Mouse (Mus musculus) neural tube, embryonic 12.5 days (tissue): ENCODE measurements around the gene Fcna. TPM values are rescaled to one million over a fixed set of nuclear protein-coding genes. Genes with fewer than 3 reads are reported as not detected.

Source experiments
- ATAC-seq: fragments of 200-750 bp; cut with Nextera tagmentation; 2 replicates; pipeline ENCODE4 v1.8.0; 2017; ENCODE audit warnings: low read depth, mild to moderate bottlenecking, moderate TSS enrichment, moderate library complexity; ENCODE audit not compliant: low FRiP score
- H3K27ac ChIP-seq: fragments of 300-500 bp; sonication (generic); 2 replicates; pipeline ENCODE4 v1.5.1; 2016
- H3K27me3 ChIP-seq: fragments of 300-500 bp; sonication (generic); replicated peaks from 2 replicates; pipeline ENCODE4 v1.6.1; 2016; ENCODE audit warnings: mild to moderate bottlenecking
- H3K36me3 ChIP-seq: fragments of 300-500 bp; sonication (generic); 2 replicates; pipeline ENCODE4 v1.6.1; 2016; ENCODE audit warnings: mild to moderate bottlenecking
- H3K4me1 ChIP-seq: fragments of 300-500 bp; sonication (generic); 2 replicates; pipeline ENCODE4 v1.6.1; 2016
- H3K4me2 ChIP-seq: fragments of 300-500 bp; sonication (generic); replicated peaks from 2 replicates; pipeline ENCODE4 v1.6.1; 2016; ENCODE audit warnings: mild to moderate bottlenecking
- H3K4me3 ChIP-seq: fragments of 300-500 bp; sonication (generic); 2 replicates; pipeline ENCODE4 v1.5.1; 2016
- H3K9ac ChIP-seq: fragments of 300-500 bp; sonication (generic); 2 replicates; pipeline ENCODE4 v1.6.1; 2016; ENCODE audit warnings: mild to moderate bottlenecking
- H3K9me3 ChIP-seq: fragments of 300-500 bp; sonication (generic); 2 replicates; pipeline ENCODE4 v1.6.1; 2016; ENCODE audit warnings: mild to moderate bottlenecking
- WGBS: fragments of 180-500 bp; shearing (Covaris S2); methylation state at CpG from one replicate; pipeline ENCODE4 v1.1.7; 2016; 5-methylcytosine and 5-hydroxymethylcytosine counted together
- polyA plus RNA-seq: library from polyadenylated mRNA; unstranded; fragments of >200 nt; fragmentation: Nextera tagmentation; extraction: Ambion mirVana; gene quantifications from 2 replicates; pipeline ENCODE4 v1.2.1, GENCODE M21; 2016

The Fcna gene
- 1.2 and 1.3 TPM in 2 replicates for polyA plus RNA-seq

DNA sequence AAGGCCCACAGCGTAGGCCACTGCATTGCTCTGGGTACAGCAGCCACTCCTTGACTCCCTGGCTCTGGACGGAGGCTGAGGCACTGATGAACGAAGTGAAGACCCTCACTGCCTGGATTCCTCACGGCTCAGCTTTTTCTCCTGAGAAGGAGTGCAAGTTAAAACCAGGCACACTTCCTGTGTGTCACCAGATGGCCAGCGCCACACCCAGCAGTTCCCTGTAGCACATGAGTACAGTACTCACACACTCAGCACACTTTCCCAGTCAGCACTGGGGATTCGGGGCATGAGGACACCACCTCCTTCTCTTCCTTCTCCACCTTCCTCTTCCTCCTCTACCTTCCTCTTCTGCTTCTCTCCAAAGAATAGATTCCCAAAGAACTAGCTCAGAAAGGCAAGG, at the start of gene Fcna:
TSS of gene Fcna (minus strand) at position 220 of the 400 bp plus-strand sequence.
- no peak within 1 kb of the TSS for H3K27ac ChIP-seq
- H3K9me3 ChIP-seq, result no peaks in the 10 kb centered on the region
- H3K4me3 ChIP-seq, result no peak within 1 kb of the TSS
- WGBS, result 84% methylated on average over 6 of the region's 6 CpGs
- H3K36me3 ChIP-seq, result no peaks in the 10 kb centered on the region
- no peaks in the 10 kb centered on the region for H3K27me3 ChIP-seq
- no peak within 1 kb of the TSS for H3K4me2 ChIP-seq
- ATAC-seq, result no peak
- no peaks in the 10 kb centered on the region for H3K4me1 ChIP-seq
- H3K9ac ChIP-seq, result no peak within 1 kb of the TSS

- ATAC-seq, result no peak
- Histone ChIP-seq H3K4me3 (no peak within 1 kb of the TSS), H3K27me3 (no peaks in the 10 kb centered on the region), H3K9me3 (no peaks in the 10 kb centered on the region), H3K27ac (no peak within 1 kb of the TSS), H3K4me1 (no peaks in the 10 kb centered on the region), H3K9ac (no peak within 1 kb of the TSS), H3K36me3 (no peaks in the 10 kb centered on the region), H3K4me2 (no peak within 1 kb of the TSS)
- WGBS, result 90% methylated on average over 3 of the region's 3 CpGs
Observed at GRCm38 (mm10) chr2:25676486-25676885, 48.7 kb upstream of the Fcna start, which contains the start of gene Lcn6. Gene Lcn6, plus strand, starts transcription at chr2:25676786.

DNA sequence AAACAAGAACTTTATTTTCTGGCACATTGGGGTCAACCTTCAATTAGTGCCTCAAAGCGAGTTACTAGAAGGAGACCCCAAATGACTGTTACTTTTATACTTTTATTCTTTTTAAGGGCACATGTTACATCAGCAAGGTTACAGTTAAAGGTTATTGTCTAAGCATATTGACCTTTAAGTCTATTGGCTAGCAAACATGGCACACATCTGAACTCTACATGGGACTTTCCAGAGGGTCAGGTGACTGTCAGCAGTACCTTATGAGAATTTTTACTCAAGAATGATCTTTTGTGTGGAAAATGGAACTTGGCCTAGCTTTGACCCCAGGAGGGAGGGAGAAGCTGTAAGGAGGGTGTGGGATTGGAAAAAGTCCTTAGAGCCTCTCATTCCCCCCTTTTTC, 38.7 kb upstream of the Fcna start:
- Histone ChIP-seq H3K27ac (no peak overlapping the region), H3K9me3 (no peaks in the 10 kb centered on the region), H3K4me2 (no peak overlapping the region), H3K27me3 (no peaks in the 10 kb centered on the region), H3K4me3 (no peak overlapping the region), H3K36me3 (no peaks in the 10 kb centered on the region), H3K9ac (no peak overlapping the region), H3K4me1 (no peaks in the 10 kb centered on the region)
- WGBS, result 74% methylated on average over 1 of the region's 1 CpGs
- ATAC-seq, result no peak

DNA sequence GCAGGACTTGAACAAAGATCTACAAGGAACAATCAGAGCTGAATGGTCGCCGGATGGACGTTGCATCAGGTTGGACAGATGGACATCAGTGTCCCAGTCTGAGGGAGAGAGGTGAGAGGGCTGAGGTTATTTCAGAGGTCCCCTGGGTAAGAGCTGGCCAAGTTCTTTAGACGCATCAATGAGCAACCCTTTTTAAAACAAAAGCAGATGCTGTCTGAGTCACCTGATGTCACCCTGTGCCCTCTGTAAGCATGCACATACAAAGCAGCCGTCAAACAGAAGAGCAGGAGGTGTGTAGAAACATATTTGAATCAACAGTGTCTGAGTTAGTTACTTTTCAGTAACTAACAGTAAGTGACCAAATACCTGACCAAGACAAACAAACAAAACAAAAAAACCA, 36.3 kb upstream of the Fcna start:
- Histone ChIP-seq H3K4me2 (no peak overlapping the region), H3K4me1 (no peaks in the 10 kb centered on the region), H3K36me3 (no peaks in the 10 kb centered on the region), H3K9me3 (no peaks in the 10 kb centered on the region), H3K4me3 (no peak overlapping the region), H3K27ac (no peak overlapping the region), H3K27me3 (no peaks in the 10 kb centered on the region), H3K9ac (no peak overlapping the region)
- no peak for ATAC-seq
- WGBS, result 84% methylated on average over 5 of the region's 5 CpGs

- Histone ChIP-seq H3K27me3 (no peaks in the 10 kb centered on the region), H3K9ac (no peak overlapping the region), H3K4me2 (no peak overlapping the region), H3K27ac (no peak overlapping the region), H3K4me3 (no peak overlapping the region), H3K9me3 (no peaks in the 10 kb centered on the region), H3K36me3 (no peaks in the 10 kb centered on the region), H3K4me1 (no peaks in the 10 kb centered on the region)
- no peak for ATAC-seq
- WGBS, result 76% methylated on average over 1 of the region's 1 CpGs
Observed at GRCm38 (mm10) chr2:25663511-25663910, 35.7 kb upstream of the Fcna start.

GRCm38 (mm10) chr2:25661245-25661970, 33.6 kb upstream of the Fcna start:
- Histone ChIP-seq H3K4me2 (no peak overlapping the region), H3K9me3 (no peaks in the 10 kb centered on the region), H3K27ac (no peak overlapping the region), H3K27me3 (no peaks in the 10 kb centered on the region), H3K4me3 (no peak overlapping the region), H3K4me1 (no peaks in the 10 kb centered on the region), H3K9ac (no peak overlapping the region), H3K36me3 (no peaks in the 10 kb centered on the region)
- WGBS, result 82% methylated on average over 6 of the region's 6 CpGs
- ATAC-seq, result no peak

DNA sequence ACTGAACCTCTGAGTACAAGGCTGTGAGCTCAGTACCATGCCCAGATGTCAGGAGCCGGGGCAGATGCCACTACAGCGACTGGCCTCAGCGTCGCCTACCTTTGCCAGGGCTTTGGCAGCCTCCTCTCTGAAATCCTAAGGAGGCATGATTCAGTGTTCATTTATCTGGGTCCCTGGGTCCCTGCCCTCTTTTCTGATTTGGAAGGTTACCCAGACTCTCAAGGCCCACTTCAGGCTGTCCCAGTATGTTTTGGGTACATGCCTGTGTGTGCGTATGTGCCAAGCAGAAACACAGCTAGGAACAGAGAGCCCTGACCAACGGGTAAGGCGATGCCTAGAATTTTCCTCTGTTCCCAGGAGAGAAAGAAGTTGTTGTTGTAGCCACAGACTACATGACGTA, 32.4 kb upstream of the Fcna start:
- no peak overlapping the region for H3K9ac ChIP-seq
- H3K4me2 ChIP-seq, result no peak overlapping the region
- WGBS, result 83% methylated on average over 8 of the region's 8 CpGs
- H3K36me3 ChIP-seq, result no peaks in the 10 kb centered on the region
- no peaks in the 10 kb centered on the region for H3K4me1 ChIP-seq
- no peaks in the 10 kb centered on the region for H3K27me3 ChIP-seq
- no peak overlapping the region for H3K4me3 ChIP-seq
- no peak overlapping the region for H3K27ac ChIP-seq
- no peak for ATAC-seq
- no peaks in the 10 kb centered on the region for H3K9me3 ChIP-seq

DNA sequence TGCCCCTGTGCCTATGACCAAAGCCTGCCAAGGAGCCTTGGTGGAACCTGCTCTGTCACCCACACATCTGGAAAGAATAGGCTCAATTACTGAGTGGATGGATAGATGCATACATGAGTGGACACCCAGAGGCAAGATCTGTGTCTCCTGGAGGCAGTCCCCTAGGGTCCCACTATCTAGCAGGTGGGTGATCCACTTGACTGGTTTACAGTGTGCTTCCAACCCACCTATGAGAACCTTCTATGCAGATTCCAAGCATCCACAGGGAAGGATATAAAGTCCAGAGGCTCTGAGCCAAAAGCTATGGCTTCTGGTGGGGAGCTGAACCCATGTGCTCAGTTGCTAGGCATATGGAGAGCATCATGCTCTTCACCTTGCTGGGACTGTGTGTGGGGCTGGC, 29.8 kb upstream of the Fcna start, which contains the start of gene Lcn5:
TSS of gene Lcn5 (plus strand) at position 301 of the 400 bp plus-strand sequence.
- H3K27me3 ChIP-seq, result no peaks in the 10 kb centered on the region
- no peaks in the 10 kb centered on the region for H3K36me3 ChIP-seq
- no peaks in the 10 kb centered on the region for H3K9me3 ChIP-seq
- H3K4me2 ChIP-seq, result no peak within 1 kb of the TSS
- H3K4me1 ChIP-seq, result no peaks in the 10 kb centered on the region
- no peak within 1 kb of the TSS for H3K27ac ChIP-seq
- no peak within 1 kb of the TSS for H3K4me3 ChIP-seq
- no peak for ATAC-seq
- H3K9ac ChIP-seq, result no peak within 1 kb of the TSS

- Histone ChIP-seq H3K4me2 (no peak overlapping the region), H3K27ac (no peak overlapping the region), H3K4me1 (no peaks in the 10 kb centered on the region), H3K36me3 (no peaks in the 10 kb centered on the region), H3K4me3 (no peak overlapping the region), H3K9me3 (no peaks in the 10 kb centered on the region), H3K27me3 (no peaks in the 10 kb centered on the region), H3K9ac (no peak overlapping the region)
- ATAC-seq, result no peak
- WGBS, result 85% methylated on average over 4 of the region's 4 CpGs
Observed at GRCm38 (mm10) chr2:25657246-25657645, 29.4 kb upstream of the Fcna start.

GRCm38 (mm10) chr2:25656691-25657090, 28.9 kb upstream of the Fcna start:
- no peaks in the 10 kb centered on the region for H3K36me3 ChIP-seq
- WGBS, result 85% methylated on average over 4 of the region's 4 CpGs
- no peaks in the 10 kb centered on the region for H3K4me1 ChIP-seq
- no peak overlapping the region for H3K9ac ChIP-seq
- ATAC-seq, result no peak
- H3K4me2 ChIP-seq, result no peak overlapping the region
- H3K4me3 ChIP-seq, result no peak overlapping the region
- H3K9me3 ChIP-seq, result no peaks in the 10 kb centered on the region
- no peaks in the 10 kb centered on the region for H3K27me3 ChIP-seq
- no peak overlapping the region for H3K27ac ChIP-seq

GRCm38 (mm10) chr2:25654502-25654901, 26.7 kb upstream of the Fcna start:
- Histone ChIP-seq H3K4me3 (no peak overlapping the region), H3K9ac (no peak overlapping the region), H3K4me1 (no peaks in the 10 kb centered on the region), H3K27me3 (no peaks in the 10 kb centered on the region), H3K27ac (no peak overlapping the region), H3K9me3 (no peaks in the 10 kb centered on the region), H3K4me2 (no peak overlapping the region), H3K36me3 (no peaks in the 10 kb centered on the region)
- WGBS, result 58% methylated on average over 1 of the region's 1 CpGs
- no peak for ATAC-seq

- Histone ChIP-seq H3K27ac (no peak within 1 kb of the TSS), H3K9me3 (no peaks in the 10 kb centered on the region), H3K36me3 (no peaks in the 10 kb centered on the region), H3K4me2 (no peak within 1 kb of the TSS), H3K4me3 (no peak within 1 kb of the TSS), H3K27me3 (no peaks in the 10 kb centered on the region), H3K9ac (no peak within 1 kb of the TSS), H3K4me1 (no peaks in the 10 kb centered on the region)
- whole genome bisulfite sequencing, result 83% methylated on average over 2 of the region's 2 CpGs
- no peak for ATAC-seq
Observed at GRCm38 (mm10) chr2:25652902-25653301, 25.1 kb upstream of the Fcna start, which contains the start of gene Lcn8. Gene Lcn8, plus strand, starts transcription at chr2:25653120.

- Histone ChIP-seq H3K27me3 (no peaks in the 10 kb centered on the region), H3K9ac (no peak overlapping the region), H3K4me3 (no peak overlapping the region), H3K36me3 (no peaks in the 10 kb centered on the region), H3K27ac (no peak overlapping the region), H3K4me2 (no peak overlapping the region), H3K4me1 (no peaks in the 10 kb centered on the region), H3K9me3 (no peaks in the 10 kb centered on the region)
- 21% methylated on average over 6 of the region's 6 CpGs for WGBS
- ATAC-seq, result no peak
Observed at GRCm38 (mm10) chr2:25639890-25640289, 12.1 kb upstream of the Fcna start.
